Mouse (Mus musculus) c-Kit-negative CD71-positive TER-119-positive erythroid progenitor cells, embryonic 14.5 days (primary cell): Measurements from ENCODE around the gene Gadd45g.

Experiments
- DNase-seq: peaks from one replicate; pipeline ENCODE4 v3.0.0-alpha.2; 2013; ENCODE audit warnings: low read depth, low spot score

The Gadd45g gene

DNA sequence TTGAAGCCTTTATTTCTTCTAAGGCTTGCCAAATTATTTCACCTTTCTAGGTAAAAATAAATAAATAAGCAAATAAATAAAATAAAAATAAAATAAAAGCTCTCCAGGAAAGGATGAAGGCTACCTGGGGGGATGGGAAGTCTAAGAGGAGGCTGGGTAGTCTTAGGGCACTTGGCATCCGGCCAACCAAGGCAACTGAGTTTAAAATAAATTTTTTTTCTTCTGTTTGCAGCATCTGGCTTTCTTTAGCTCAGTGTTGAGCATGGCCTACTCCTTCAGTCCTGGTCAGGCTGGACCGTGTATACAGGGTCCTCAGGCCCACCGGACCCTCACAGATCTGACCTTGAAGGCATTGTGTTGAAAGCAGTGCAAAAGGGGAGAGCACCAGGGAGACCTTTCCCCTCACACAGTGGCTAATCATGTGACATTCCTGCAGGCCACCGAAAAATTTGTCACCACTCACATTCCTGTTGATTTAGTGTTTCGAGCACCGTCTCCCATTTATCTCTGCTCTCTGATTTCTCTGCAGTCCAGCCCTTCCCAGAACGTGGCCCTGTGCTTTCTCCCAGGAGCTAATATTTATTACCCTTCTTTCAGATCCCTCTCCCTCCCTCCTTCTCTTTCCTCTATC, 6.2 kb downstream of the Gadd45g start:
- DNase-seq, result no peak

DNA sequence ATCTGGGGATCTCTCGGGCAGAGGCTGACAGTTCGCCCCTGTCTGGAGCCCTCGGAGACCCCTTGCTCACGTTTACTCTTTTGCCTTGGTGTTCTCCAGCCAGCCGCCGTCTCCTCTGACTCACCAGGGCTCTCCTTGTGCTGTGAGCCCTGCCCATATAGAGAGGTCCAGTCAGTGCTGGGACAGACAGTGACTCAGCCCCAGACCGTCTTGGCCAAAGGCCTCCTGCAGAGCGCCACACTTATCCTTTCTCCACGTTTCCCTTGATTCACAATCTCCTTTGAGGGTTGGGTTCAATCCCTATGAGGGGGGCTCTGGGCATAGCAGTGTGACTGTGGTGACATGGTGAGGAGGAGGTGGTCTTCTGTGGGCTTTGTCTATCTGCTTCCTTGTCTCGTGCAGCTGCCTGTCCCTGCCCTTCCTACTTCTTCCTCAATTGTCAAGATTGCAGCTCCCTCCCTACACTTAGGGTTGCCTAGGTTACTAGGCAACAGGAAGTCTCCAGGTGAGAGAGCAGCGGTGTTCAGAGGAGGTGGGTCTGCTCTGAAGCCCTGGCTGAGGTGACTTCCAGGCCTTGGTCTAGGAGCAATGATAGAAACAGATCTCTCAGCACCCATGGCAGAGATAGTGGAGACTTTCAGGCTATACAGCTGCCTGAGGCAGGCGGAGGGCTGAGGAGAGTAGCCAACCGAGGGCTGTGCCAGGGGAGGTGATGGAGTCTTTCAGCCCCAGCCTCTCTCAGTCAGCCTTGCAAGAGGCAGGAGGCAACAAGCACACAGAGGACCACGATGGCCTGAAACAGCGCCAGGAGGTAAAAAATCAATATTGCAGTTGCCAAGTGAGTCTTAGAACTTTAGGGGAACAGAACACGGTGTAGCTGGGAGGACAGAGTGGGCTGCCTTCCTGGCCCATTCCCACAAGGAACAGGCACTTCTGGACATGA, 7.1 kb downstream of the Gadd45g start:
- DNase-seq, result no peak

DNA sequence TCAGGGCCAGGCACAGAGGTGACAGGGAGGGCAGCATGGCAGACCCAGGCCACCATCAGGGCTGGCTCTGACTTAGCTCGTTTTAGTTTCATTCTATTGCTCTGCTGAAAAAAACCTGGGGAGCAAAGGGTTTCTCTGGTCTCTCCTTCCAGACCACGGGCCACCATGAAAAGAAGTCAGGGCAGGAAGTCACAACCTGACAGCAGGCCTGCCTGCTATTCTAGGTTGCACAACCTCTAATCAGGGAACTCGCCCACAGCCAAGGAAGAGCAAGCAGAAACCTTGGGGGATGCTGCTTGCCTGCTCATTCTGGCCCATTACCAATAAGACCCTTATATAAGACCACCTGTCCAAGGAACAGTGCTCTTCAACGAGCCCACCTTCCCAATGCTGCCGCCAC, 9.1 kb downstream of the Gadd45g start:
- no peak for DNase-seq

DNA sequence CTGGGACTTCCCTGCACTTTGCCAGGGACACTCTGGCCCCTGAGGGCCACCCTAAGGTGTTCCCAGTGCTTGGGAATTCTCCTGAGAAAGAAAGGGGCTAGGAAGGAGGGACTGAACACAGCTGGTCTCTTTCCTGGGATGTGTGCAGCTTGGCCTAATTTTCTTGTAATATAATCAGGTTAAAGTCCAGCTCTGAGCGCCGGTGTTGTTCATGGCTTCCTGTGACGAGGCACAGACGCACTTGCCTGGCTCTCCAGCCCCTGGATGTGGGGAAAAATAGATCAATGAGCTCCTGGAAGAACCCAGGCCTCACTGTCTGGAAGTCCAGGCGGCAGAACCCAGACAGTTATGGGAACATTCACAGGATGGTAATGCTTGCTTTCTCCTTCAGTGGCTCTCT, 10.7 kb downstream of the Gadd45g start:
- DNase-seq, result no peak

DNA sequence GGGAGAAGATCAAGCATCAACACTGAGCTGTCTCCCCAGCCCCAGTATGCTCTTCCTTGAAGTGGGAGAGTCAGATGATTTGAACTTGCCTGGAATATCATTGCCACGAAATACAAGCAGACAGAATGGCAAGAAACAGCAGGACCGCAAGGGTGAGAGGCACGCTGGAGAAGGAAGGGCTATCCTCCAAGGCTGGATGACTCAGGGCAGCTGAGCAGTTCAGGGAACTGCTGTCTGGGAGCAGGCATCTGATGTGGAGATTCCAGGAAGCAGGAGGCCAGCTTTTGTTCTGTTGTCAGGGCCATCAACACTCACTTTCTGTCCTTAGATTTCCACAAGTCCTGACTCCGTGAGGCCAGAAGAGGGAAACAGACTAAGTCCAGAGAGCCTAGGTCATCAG, 12.0 kb downstream of the Gadd45g start:
- DNase-seq, result no peak

DNA sequence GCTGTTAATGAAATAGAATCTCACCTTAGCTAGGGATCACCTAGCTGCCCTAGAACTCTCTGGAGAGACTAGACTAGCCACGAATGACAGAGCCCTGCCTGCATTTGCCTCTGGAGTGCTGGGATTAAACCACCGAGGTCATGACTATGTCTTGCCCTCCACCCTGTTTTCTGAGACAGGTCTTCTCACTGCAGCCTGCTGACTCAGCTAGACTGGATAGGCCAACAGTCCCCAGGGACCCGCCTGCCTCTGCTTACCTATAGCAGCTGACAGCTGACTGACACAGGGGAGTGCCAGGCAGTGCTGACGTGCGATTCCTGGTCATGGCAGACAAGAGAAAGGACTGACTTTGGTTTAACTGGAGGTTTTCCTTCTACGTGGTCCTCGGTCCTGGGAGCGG, 12.7 kb downstream of the Gadd45g start:
- no peak for DNase-seq

DNA sequence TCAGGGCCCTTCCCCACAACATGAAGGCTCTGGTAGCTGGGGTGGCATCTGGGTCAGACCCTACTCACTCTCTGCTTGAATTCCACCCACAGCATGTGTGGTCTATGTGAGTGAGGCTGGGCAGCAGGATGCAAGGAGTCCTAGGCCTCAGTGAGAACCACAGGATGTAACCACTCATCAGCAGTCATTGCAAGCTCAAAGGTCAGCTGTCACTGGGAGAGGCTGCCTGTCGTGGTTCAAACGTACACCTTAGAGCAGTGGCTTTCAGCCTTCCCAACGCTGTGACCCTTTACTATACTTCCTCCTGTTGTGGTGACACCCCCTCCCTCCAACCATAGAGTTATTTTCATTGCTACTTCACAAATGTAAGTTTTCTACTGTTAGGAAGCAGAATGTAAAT, 13.3 kb downstream of the Gadd45g start:
- DNase-seq, result no peak

DNA sequence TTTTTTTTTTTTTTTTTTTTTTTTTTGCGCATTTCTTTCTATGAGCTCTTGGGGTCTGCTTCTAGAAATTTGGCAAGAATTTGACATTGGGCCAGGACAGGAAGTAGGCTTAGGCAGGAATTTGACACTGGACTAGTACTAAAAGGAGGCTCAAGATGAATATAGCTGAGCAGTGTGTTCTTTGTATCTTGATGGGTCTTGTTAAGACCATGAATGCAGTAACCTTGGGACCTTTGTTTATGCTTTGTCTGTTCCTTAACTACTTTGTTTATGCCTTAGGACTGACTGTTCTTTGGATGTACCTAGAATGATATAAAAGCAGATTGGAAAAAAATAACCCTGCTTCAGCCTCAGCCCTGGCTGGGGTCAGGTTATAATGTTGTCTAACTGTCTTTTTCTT, 16.3 kb downstream of the Gadd45g start:
- DNase-seq, result no peak

DNA sequence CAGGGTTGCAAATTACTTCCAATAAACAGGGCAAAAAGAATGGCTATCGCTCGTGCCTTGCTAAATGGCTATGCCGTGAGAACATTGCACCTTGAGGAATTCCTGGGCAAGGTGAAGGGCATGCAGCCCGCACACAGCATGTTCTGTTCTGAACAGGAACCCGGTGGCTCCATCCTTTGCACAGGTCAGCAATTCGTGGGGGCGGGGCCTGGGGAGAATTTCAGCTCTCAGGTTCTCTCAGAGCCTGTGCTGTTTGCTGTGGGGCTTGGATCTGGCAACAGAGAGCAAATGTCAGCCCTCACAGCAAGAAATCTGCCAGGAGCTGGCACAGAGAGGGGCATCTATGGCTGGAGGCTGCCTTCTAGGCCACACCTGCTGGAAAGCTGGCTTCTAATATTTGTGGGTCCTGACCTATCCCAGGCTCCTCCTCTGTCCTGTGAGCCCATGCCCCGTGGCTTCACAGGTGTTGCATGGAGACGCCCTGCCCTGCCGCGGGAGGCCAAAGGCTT, 19.7 kb downstream of the Gadd45g start:
- no peak for DNase-seq

DNA sequence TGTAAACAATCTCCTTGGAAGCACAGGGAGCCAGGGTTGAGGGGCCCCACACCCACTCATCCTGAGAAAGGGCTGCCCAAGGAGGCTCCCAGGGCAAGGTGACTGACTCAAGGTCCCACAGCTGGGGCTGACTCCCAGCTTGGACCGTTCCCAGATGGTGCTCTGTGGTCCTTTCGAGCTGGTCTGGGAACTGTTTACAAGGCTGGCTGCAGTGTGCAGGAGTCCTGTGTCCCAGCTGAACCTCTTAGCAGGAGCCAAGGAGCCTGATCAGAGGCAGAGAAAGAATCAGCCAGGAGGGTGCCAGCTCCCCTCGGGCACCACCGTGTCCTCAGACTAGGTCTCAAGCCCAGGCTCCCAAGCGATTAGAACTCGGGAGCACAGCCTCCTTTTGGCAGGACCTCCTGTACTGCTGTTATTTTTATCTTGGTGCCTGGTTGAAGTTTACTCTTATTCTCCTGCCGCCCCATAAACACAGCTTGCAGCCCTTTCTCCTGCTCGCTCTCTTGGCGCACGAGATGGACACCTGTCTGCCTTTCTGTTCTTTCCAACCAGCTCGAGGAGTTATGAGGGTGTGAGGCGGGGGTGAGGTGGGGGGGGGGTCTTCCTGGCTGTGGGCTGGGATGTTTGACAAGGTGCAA, 22.1 kb downstream of the Gadd45g start:
- DNase-seq, result no peak

DNA sequence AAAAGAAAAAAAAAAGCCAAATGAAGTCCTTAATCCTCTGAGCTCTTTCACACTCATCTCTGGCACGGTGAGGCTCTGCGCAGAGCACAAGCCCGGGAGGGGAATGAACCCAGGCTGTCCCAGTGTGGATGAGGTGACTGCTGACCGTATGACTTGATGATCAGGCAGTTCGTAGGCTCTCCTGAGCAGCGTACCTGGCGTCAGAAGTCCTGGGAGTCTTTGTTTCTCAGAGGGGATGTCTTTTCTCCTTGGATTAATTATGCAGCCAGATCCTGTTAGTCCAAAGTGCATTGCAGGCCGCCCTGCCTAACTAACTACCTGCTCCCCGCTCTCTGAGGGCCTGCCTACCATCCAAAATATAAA, 22.6 kb downstream of the Gadd45g start:
- DNase-seq, result no peak

DNA sequence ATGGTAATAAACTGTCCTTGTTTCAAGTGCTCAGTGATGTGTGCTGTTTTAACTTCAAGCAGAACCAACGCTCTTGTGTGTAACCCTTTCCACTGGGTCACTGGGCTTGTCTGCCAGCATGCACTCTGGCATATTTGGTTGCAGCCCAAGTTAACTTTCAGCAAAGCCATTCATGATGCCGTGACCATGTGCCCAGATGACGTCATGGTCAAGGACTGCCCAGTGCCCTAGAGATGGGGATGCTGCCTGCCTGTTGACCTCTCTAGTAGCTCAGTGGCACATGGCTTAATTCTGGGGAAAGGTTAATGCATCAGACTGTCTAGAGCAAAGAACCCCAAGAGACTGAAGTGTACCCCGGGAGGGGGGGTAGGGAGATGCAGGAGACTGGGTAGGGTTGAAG, 24.7 kb downstream of the Gadd45g start:
- DNase-seq, result no peak

DNA sequence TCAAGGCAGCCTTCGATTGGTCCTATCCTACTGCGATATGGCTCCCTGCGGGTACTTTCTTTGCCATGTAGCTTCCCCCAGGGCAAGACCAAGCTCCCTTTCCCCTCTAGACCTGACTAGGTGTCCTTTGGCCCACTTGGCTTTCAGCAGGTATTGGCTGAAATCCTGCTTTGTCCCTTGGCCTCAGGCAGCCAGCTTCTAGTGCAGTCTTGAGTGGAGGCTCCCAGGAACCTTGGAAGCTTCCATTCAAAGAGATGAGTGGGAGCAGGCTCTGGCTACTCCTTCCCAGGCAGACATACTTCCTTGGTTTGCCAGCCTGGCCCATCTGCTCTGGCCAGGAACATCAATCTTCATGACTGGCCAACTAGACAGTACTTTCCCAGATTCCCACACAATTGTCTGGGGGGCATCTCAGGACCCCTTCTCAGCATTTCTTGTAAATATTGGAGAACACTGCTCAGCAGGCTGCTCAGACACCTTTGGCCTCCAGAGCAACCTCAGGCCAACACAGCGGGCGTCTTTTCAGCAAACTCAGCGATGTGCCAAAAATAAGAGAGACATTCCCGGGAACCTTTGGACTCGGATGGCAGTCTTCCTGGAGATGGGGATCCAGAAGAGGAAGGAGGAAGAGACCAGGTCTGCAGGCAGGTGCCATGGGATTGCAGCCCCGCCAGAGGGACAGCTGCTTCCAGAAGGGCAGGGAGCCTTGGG, 25.9 kb downstream of the Gadd45g start:
- DNase-seq, result no peak

DNA sequence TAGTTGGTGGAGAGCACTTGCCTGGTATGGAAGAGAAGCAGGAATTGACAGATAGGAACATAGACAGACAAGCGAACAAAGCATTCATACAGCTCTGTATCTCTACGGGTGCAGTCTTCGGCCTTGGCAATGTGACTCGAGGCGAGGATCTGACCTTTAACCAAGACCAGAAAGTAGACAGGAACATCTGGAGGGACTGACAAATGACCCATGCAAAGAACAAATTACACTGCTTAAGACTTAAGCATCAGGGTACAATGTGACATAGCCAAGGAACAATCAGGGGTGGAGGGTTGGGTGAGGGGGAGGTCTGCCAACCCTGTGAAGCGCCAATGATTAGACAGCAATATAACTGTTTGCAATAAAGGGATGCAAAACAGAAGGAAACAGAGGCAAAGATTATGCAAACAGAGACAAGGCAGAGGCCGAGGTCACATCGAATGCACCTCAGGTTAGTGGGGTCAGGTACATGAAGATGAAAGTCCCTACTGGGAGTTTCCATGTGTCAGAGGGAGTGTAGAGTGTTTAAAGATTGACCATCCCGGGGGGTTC, 26.6 kb downstream of the Gadd45g start:
- no peak for DNase-seq

DNA sequence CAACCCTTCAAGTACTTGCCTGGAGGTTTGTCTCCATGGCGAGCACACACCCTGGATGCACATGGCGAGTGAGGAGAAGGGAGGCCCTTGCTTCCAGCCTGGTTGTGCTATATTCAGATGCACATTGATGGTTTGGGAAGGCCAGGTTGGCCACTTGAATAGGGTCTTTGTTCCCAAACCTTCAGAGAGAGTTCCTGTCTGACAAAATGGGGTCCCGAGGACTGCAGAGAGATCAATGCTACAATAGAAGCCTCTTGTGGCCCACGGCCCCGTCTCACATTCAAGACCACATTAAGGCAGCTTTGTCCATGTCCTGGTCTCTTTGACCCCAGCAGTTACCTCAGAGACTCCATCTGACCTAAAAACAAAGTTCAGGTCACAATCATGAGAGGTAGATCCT, 27.3 kb downstream of the Gadd45g start:
- no peak for DNase-seq

DNA sequence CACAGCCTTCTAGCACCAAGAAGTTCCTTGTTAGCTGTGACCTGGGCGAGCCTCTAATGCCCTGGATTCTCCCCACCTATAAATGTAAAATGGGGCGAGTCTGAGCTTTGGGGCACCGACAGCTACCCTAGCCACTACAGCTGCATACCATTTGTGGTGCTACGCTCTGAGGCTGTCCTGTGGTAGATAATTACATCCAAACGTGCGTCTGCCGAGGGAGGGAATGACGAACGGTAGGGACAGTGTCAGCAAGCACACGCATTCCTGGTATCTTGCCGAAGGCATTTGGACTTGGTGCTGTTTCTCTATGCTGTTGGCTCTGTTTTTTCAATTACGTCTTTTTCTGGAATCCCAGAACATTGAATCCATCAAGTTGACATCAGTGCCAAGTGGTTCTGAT, 29.7 kb downstream of the Gadd45g start:
- DNase-seq, result no peak

DNA sequence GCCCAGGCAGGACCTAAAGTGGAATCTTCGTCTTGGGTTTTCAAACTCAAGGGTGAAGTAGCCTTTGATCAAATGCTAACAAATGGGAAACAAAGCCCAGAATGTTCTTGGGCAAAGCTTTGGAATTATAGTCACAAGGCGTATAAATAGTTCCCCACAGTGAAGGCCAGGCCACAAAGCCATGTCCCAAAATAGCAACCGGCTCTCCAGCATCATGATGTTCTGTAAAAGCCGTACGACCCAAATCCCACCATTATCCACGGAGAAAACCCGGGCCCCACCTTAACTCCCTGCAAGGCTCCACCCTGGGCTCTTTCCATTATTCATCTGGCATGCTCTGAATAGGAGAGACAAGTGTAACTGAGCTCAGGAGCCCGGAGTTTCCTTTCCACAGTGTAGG, 32.3 kb downstream of the Gadd45g start:
- no peak for DNase-seq

DNA sequence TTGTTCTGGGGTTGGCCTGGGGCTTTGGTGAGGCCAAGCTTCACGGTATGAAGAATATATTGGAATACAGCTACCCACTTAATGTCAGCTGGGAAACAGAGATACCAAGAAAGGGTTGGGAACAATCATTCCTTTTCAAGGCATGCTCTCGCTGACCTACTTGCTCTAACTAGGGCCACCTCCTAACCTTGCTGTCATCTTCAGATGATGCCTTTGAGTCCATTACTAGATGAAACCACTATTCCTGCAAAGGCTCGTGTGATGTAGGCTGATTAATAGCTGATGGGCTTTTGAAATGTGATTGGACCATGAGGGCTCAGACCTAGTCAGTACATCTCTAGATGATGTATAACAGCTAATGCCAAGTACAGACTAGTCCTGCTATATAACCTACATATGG, 33.1 kb downstream of the Gadd45g start:
- DNase-seq, result no peak

DNA sequence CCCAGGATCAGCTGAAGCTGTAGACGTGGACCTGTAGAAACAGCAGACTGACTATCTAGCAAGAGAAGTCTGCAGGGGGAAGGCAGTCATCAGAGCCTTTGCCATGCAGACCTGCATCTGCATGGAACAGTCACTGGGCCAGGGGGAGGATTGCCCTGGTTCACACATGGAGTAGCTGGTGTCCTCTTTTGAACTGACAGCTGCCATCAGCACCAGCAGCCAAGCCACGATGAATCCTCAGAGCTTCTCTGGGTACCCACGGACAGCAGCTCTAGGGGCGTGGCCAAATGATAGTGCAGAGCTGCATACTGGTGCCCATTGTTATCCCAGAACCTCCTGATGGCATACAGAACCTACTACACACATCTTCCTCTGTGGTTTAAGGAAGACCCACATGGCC, 33.5 kb downstream of the Gadd45g start:
- DNase-seq, result no peak

DNA sequence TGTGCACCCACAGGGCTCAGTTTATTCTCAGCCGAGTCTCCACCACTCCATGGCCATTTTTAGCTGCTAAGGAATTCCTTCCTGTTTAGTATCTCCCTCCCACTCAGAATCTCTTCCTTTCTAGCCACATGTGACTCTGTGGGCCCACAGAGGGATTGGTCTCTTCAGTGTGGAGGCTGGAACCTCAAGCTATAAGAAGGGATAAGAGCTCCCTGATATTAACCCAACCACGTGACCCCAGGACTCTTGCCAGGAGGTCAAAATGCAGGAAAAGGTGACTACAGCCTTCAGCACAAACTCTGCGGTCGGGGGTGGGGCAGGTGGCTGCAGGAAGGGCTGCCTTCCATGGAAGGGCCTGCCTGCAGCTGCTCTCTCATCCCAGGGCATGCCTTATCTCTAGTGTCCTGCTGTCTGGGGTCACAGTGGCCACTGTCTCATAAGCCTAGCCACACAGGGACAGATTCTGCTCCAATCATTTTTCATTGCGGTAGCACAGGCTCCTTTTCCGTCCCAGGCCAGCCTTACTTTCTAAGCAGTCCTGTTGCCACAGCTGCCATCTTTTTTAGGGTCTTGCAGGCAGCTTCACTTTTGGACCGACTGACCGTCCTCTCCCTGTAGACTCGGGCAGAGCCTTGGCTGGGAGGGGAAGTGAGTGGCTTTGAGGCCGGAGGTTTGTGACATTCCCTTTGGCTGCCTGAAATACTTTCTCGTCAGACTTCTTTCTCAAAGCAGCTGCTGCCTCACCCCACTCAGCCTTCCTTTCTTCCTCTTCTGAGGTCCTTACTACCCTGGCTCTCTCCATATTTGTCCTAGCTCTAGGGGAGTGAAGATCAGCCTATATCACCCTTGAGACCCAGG, 35.0 kb downstream of the Gadd45g start:
- DNase-seq, result no peak

DNA sequence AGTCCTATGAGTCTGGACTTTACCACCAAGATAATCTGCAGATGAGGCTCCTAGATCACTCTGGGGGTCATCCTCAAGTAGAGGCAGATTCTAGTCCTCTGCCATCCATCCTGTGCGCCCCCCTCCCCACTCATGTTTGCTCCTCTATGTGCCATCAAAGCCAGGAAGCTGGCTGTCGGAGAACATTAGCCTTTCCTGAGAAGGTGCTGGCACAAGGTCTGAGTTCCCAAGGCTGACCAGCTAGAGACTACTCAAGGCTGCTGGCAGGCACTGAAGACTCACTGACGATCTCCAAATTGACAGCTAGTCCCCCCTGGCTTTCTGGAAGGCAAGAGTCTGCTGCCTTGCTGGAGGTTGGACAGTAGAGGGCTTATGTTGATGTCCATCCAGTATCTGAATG, 35.7 kb downstream of the Gadd45g start:
- no peak for DNase-seq
